Mouse (Mus musculus): ENCODE measurements at regions not wholly inside any gene's neighbourhood (a gene's known extent, or its start where the extent isn't known, plus 50 kb on each side); places are given as distances from the start of the nearest gene placed in this dataset.

DNA sequence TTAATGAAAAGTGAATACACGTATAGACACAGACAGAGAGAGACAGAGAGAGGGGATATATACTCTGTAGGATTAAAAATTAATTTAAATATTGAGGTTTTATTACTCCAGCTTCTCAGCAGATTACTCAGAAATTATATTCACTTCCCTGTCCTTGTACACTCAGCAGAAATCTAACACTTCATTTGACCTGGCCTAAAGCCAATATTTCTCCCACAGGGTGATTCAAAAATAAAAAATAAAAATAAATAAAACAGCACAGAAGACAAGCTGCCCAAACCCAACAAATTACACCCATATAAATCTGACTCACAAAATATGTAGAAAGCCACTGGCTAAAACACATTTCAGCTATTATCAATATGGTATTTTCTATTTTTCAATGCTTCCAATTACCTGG is 334.8 kb downstream of the Gm11361 start:
- no peak for TF ChIP-seq POLR2A (IDR thresholded peaks at IDR 0.05; ENCODE audit: insufficient read depth, low read depth, low read length)
- no peak for TF ChIP-seq CTCF (IDR thresholded peaks at IDR 0.05; ENCODE audit: insufficient read depth, low read depth, low read length)

All from olfactory bulb, adult 2 months (tissue).